Mouse (Mus musculus) MEL (cell line): Measurements from ENCODE around the gene Ribc2. TPM values are rescaled to one million over a fixed set of nuclear protein-coding genes. Genes with fewer than 3 reads are reported as not detected.

Experiments used
- DNase-seq: peaks from one replicate; pipeline ENCODE4 v3.0.0; 2011; ENCODE audit warnings: low read depth, low spot score
- H3K27ac ChIP-seq: 2 replicates; pipeline ENCODE4 v1.5.1; 2012; ENCODE audit warnings: low read depth, mild to moderate bottlenecking, control low read depth, low read length, moderate library complexity; ENCODE audit not compliant: control insufficient read depth
- H3K27me3 ChIP-seq, 2 experiments: fragments of 150-350 bp in 1 of 2; sonication (generic) in 1 of 2; 2 replicates each; pipeline ENCODE4 v1.6.1; 2012; ENCODE audit warnings: low read length in 2 of 2, mild to moderate bottlenecking in 2 of 2, improper control_type of control experiment in 1 of 2, moderate library complexity in 1 of 2; ENCODE audit not compliant: insufficient read depth in 2 of 2, control insufficient read depth in 1 of 2
- H3K36me3 ChIP-seq, 2 experiments: 2 replicates each; pipeline ENCODE4 v1.6.1; 2012 to 2014; ENCODE audit warnings: low read length in 2 of 2, improper control_type of control experiment in 1 of 2, inconsistent platforms in 1 of 2, mild to moderate bottlenecking in 1 of 2; ENCODE audit not compliant: insufficient read depth in 2 of 2, control insufficient read depth in 1 of 2
- H3K4me1 ChIP-seq, 2 experiments: fragments of 150-350 bp in 1 of 2; sonication (generic) in 1 of 2; 2 replicates each; pipeline ENCODE4 v1.6.1; 2012; ENCODE audit warnings: low read length in 2 of 2, improper control_type of control experiment in 1 of 2, mild to moderate bottlenecking in 1 of 2; ENCODE audit not compliant: insufficient read depth in 2 of 2, control insufficient read depth in 1 of 2
- H3K4me3 ChIP-seq, 2 experiments: fragments of 150-350 bp in 1 of 2; sonication (generic) in 1 of 2; 2 replicates each; pipeline ENCODE4 v1.5.1; 2012; ENCODE audit warnings: low read depth in 2 of 2, low read length in 2 of 2, mild to moderate bottlenecking in 2 of 2, moderate library complexity in 2 of 2, control low read depth in 1 of 2, improper control_type of control experiment in 1 of 2; ENCODE audit not compliant: control insufficient read depth in 1 of 2, insufficient read depth in 1 of 2
- H3K79me2 ChIP-seq: 2 replicates; pipeline ENCODE4 v1.6.1; 2012; ENCODE audit warnings: mild to moderate bottlenecking, low read length, moderate library complexity; ENCODE audit not compliant: control insufficient read depth, poor library complexity, insufficient read depth
- H3K9ac ChIP-seq: 2 replicates; pipeline ENCODE4 v1.6.1; 2012; ENCODE audit warnings: low read depth, mild to moderate bottlenecking, control low read depth, low read length, moderate library complexity; ENCODE audit not compliant: control insufficient read depth, poor library complexity, severe bottlenecking
- H3K9me3 ChIP-seq: fragments of 150-350 bp; sonication (generic); replicated peaks from 2 replicates; pipeline ENCODE4 v1.6.1; 2012; ENCODE audit warnings: mild to moderate bottlenecking, low read length, improper control_type of control experiment, moderate library complexity; ENCODE audit not compliant: insufficient read depth
- CHD1 ChIP-seq: IDR thresholded peaks from 2 replicates; pipeline ENCODE4 v1.6.1; 2012; ENCODE audit warnings: low read depth, mild to moderate bottlenecking, inconsistent platforms, low read length, improper control_type of control experiment
- E2F4 ChIP-seq: IDR thresholded peaks from 2 replicates; pipeline ENCODE4 v1.6.1; 2011; ENCODE audit warnings: low read depth, low read length, improper control_type of control experiment, borderline replicate concordance
- GABPA ChIP-seq: IDR thresholded peaks from 2 replicates; pipeline ENCODE4 v1.6.1; 2012; ENCODE audit warnings: low read depth, mild to moderate bottlenecking, inconsistent platforms, low read length, improper control_type of control experiment, moderate library complexity
- GATA1 ChIP-seq: IDR thresholded peaks from 2 replicates; pipeline ENCODE4 v1.6.1; 2011; ENCODE audit warnings: low read depth, low read length, improper control_type of control experiment
- HCFC1 ChIP-seq: IDR thresholded peaks from 2 replicates; pipeline ENCODE4 v1.6.1; 2012; ENCODE audit warnings: low read depth, mild to moderate bottlenecking, inconsistent platforms, low read length, improper control_type of control experiment, moderate library complexity
- KAT2A ChIP-seq: conservative IDR thresholded peaks from 2 replicates; pipeline ENCODE4 v1.6.1; 2012; ENCODE audit warnings: low read depth, low read length, improper control_type of control experiment, inconsistent platforms
- MAZ ChIP-seq: IDR thresholded peaks from 2 replicates; pipeline ENCODE4 v1.6.1; 2012; ENCODE audit warnings: low read depth, mild to moderate bottlenecking, inconsistent platforms, low read length, improper control_type of control experiment
- MEF2A ChIP-seq: IDR thresholded peaks from 2 replicates; pipeline ENCODE4 v1.6.1; 2014; ENCODE audit warnings: low read depth, mild to moderate bottlenecking, inconsistent platforms, low read length, improper control_type of control experiment; ENCODE audit not compliant: poor library complexity, insufficient replicate concordance, severe bottlenecking; ENCODE audit errors: extremely low read depth
- MXI1 ChIP-seq: IDR thresholded peaks from 2 replicates; pipeline ENCODE4 v1.6.1; 2011; ENCODE audit warnings: mild to moderate bottlenecking, low read depth, low read length, improper control_type of control experiment
- MYB ChIP-seq: IDR thresholded peaks from 2 replicates; pipeline ENCODE4 v1.6.1; 2011; ENCODE audit warnings: mild to moderate bottlenecking, low read depth, low read length, improper control_type of control experiment
- MYC ChIP-seq: IDR thresholded peaks from 2 replicates; pipeline ENCODE4 v1.6.1; 2011; ENCODE audit warnings: low read depth, mild to moderate bottlenecking, low read length, improper control_type of control experiment, moderate library complexity
- POLR2AphosphoS2 ChIP-seq: IDR thresholded peaks from 2 replicates; pipeline ENCODE4 v1.6.1; 2011; ENCODE audit warnings: low read length, improper control_type of control experiment
- POLR2AphosphoS5 ChIP-seq: IDR thresholded peaks from 2 replicates; pipeline ENCODE4 v1.6.1; 2012; ENCODE audit warnings: low read depth, borderline replicate concordance, mild to moderate bottlenecking, inconsistent platforms, low read length, moderate library complexity, mixed read lengths
- RCOR1 ChIP-seq: IDR thresholded peaks from 2 replicates; pipeline ENCODE4 v1.6.1; 2012; ENCODE audit warnings: low read depth, mild to moderate bottlenecking, inconsistent platforms, low read length, improper control_type of control experiment
- TAL1 ChIP-seq: IDR thresholded peaks from 2 replicates; pipeline ENCODE4 v1.6.1; 2012; ENCODE audit warnings: mild to moderate bottlenecking, inconsistent platforms, low read length, moderate library complexity, mixed read lengths
- TCF12 ChIP-seq: IDR thresholded peaks from 2 replicates; pipeline ENCODE4 v1.6.1; 2014; ENCODE audit warnings: low read depth, mild to moderate bottlenecking, inconsistent platforms, low read length, improper control_type of control experiment, moderate library complexity
- USF1 ChIP-seq: IDR thresholded peaks from 2 replicates; pipeline ENCODE4 v1.6.1; 2014; ENCODE audit warnings: low read depth, mild to moderate bottlenecking, inconsistent platforms, low read length, improper control_type of control experiment, moderate library complexity
- USF2 ChIP-seq, 2 experiments: IDR thresholded peaks; 2 replicates each; pipeline ENCODE4 v1.6.1; 2011 to 2012; ENCODE audit warnings: improper control_type of control experiment in 2 of 2, low read length in 2 of 2, borderline replicate concordance in 1 of 2, inconsistent platforms in 1 of 2, low read depth in 1 of 2, mild to moderate bottlenecking in 1 of 2; ENCODE audit not compliant: insufficient read depth in 1 of 2
- ZC3H11A ChIP-seq: IDR thresholded peaks from 2 replicates; pipeline ENCODE4 v1.6.1; 2012; ENCODE audit warnings: low read depth, mild to moderate bottlenecking, inconsistent platforms, low read length, improper control_type of control experiment
- ZMIZ1 ChIP-seq: IDR thresholded peaks from 2 replicates; pipeline ENCODE4 v1.6.1; 2012; ENCODE audit warnings: low read depth, mild to moderate bottlenecking, inconsistent platforms, low read length, improper control_type of control experiment, moderate library complexity
- ZNF384 ChIP-seq: IDR thresholded peaks from 2 replicates; pipeline ENCODE4 v1.6.1; 2012; ENCODE audit warnings: low read depth, mild to moderate bottlenecking, inconsistent platforms, low read length, improper control_type of control experiment
- polyA plus RNA-seq, 2 experiments: library from polyadenylated mRNA; stranded (reverse) in 1 of 2; unstranded in 1 of 2; fragments of >175 nt in 1 of 2; fragments of >200 nt in 1 of 2; gene quantifications; 2 replicates each; pipeline versions ENCODE4 v1.2.1 to v1.2.4; 2012; ENCODE audit warnings: low replicate concordance in 2 of 2, low read depth in 1 of 2; ENCODE audit not compliant: insufficient read length in 2 of 2, insufficient read depth in 1 of 2, missing spikeins in 1 of 2
- total RNA-seq: library from RNA; depleted of rRNA; stranded (reverse); fragments of 300-350 nt; gene quantifications from 2 replicates; pipeline ENCODE4 v1.2.3, GENCODE M21; 2012

Ribc2 gene
- total and polyA plus RNA-seq, 3 experiments = not detected

DNA sequence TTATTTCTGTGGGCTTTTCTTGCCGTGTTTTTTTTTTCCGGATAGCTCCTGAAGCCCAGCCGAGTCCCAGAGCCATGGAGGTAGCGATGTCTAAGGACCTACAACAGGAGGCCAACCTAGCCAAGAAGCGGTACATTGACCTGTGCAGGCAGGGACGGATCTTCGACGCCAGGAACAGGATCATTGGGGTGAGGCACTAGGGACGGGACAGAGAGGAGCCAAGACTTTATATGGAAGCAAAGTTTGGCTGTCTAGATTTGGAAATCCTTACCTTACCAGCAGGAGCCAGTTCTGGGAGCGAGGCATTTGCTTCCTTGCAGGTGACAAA is 279 bp downstream of the Ribc2 start:
- Histone ChIP-seq H3K4me3 (no peak overlapping the region), H3K9ac (no peak overlapping the region), H3K4me1 (no peaks in the 10 kb centered on the region), H3K9me3 (no peaks in the 10 kb centered on the region), H3K36me3 (no peaks in the 10 kb centered on the region), H3K27ac (no peak overlapping the region), H3K27me3 (no peaks in the 10 kb centered on the region), H3K79me2 (no peaks in the 10 kb centered on the region)
- TF ChIP-seq ZMIZ1 (no peak), MYC (no peak), GABPA (no peak), TAL1 (no peak), USF2 (IDR thresholded peaks at IDR 0.05; ENCODE audit: borderline replicate concordance in 1 of 2, insufficient read depth in 1 of 2, low read depth in 1 of 2, low read length in 2 of 2) (no peak)
- no peak for DNase-seq

DNA sequence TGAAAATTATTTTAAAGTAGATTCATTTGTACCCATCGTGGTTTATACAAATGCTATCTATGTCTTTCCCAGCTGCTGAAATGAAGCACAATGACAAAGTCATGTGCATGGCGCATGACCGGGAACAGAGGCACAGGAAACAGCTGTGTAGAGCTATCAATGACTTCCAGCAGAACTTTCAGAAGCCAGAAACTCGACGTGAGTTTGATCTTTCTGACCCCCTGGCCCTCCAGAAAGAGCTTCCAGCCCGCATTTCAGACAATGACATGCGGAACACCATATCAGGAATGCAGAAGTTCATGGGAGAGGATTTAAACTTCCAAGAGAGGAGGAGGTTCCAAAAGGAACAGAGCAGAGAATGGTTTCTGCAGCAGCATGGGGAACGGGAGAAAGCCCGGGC is 3.3 kb downstream of the Ribc2 start:
- Histone ChIP-seq H3K27ac (no peak overlapping the region), H3K9ac (no peak overlapping the region), H3K27me3 (no peaks in the 10 kb centered on the region), H3K4me1 (no peaks in the 10 kb centered on the region), H3K9me3 (no peaks in the 10 kb centered on the region), H3K79me2 (no peaks in the 10 kb centered on the region), H3K4me3 (no peak overlapping the region), H3K36me3 (no peaks in the 10 kb centered on the region)
- TF ChIP-seq POLR2AphosphoS5 (no peak), ZNF384 (no peak), ZMIZ1 (no peak), E2F4 (no peak), POLR2AphosphoS2 (no peak), USF1 (no peak), TCF12 (no peak)
- no peak for DNase-seq

DNA sequence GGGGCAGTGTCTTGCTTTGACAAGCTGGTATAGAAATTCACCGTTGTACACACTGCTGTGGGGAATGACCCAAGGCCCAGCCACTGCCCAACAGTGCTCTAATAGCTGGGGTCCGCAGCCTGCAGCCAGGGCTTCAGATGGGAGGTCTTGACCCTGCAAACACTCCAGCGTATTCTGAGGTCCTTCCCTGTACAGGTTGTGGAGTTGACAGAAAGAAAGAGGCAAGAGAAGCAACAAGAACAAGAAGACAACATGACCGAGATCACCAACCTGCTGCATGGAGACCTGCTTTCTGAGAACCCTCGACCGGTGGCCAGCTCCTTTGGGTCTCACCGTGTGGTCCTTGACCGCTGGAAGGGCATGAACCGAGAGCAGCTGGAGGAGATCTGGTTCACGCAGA is 9.4 kb downstream of the Ribc2 start:
- H3K4me3 ChIP-seq = no peak overlapping the region
- no peaks in the 10 kb centered on the region for H3K36me3 ChIP-seq
- H3K9ac ChIP-seq = no peak overlapping the region
- no peak for DNase-seq
- no peaks in the 10 kb centered on the region for H3K4me1 ChIP-seq
- TF ChIP-seq E2F4 = no peak
- no peak for TF ChIP-seq GATA1
- TF ChIP-seq CHD1 = no peak
- no peak for TF ChIP-seq MXI1
- TF ChIP-seq KAT2A = no peak
- no peak for TF ChIP-seq MAZ
- TF ChIP-seq RCOR1 = no peak
- no peak for TF ChIP-seq HCFC1
- TF ChIP-seq ZC3H11A = no peak
- no peak for TF ChIP-seq MYB
- no peak for TF ChIP-seq ZNF384
- TF ChIP-seq MEF2A = no peak
- no peaks in the 10 kb centered on the region for H3K9me3 ChIP-seq
- H3K27ac ChIP-seq = no peak overlapping the region
- no peaks in the 10 kb centered on the region for H3K27me3 ChIP-seq
- H3K79me2 ChIP-seq = no peaks in the 10 kb centered on the region
